Mouse (Mus musculus) mesoderm, embryonic 11.5 days (tissue): ENCODE data around the gene Tdrkh.

Experiments used
- DNase-seq: peaks from one replicate; pipeline ENCODE4 v3.0.0-alpha.2; 2012; ENCODE audit warnings: low read depth, low spot score

Gene Tdrkh

GRCm38 (mm10) chr3:94413031-94413679 is at the start of gene Tdrkh:
Gene Tdrkh, plus strand, starts transcription at chr3:94413273.
- peak; percentile 97 for DNase-seq

DNA sequence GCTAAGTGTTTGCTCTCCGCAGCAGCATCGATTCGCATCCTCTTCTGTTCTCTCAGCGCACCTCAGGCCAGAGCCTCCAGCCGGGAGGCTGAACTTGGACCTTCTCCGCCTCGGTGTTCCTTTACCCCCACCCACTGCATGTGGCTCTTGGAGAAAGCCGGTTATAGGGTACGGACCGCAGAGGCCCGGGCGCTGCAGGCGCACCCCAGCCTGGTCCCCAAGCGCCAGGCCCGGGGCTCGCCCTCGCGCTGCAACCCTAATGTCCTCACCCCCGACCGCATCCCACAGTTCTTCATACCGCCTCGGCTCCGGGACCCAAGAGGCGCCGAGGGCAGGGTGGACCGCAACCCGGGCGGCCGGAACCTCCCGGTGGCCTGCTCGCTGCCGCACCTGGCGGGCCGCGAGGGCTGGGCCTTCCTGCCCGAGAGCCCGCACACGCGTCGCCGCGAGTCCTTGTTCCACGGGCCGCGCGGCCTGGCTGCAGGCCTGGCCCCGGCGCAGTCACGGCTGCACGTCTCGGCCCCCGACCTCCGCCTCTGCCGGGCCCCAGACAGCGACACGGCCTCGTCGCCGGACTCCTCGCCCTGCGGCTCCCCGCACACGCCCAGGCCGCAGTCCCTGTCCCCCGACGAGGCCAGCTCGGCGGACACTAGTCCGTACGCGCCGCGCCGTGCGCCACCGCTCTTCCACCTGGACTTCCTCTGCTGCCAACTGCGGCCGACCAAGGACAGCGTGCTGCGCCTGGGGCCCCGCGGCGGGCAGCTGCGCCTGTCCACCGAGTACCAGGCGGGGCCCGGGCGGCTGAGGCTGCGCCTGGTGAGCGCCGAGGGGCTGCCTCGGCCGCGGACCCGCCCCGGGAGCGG is 49.6 kb upstream of the Tdrkh start:
- DNase-seq = peak; percentile 61

DNA sequence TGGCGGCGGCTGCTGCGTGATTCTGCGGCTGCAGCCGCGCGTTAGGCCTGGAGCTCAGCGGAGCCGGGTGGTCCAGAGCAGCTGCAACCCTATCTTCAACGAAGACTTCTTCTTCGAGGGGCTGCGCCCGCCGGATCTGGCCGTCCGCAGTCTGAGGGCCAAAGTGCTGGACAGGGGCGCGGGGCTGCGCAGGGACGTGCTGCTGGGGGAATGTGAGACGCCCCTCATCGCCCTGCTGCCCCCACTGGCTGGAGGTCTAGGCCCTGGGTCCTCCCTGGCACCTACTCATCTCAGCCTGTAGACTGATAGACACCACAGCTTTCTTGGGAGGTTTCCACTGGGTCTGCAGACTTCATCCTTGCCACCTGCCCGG is 48.9 kb upstream of the Tdrkh start:
- DNase-seq = no peak

DNA sequence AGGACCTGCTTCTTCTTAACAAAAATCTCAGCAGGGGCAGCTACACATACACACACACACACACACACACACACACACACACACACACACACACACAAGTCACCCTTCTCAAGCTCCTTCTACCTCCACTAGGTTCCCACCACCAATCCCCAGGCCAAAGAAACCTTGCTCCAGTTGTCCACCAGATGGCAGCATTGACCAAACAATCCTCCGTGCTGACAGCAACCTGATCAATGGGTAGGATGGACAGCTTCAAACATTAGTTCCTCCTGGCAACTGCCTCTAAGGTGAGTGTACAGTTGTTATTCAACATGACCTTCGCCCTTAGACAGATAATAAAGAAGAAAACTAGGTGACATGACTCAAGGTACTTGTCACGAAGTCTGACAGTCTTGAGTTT is 46.3 kb upstream of the Tdrkh start:
- DNase-seq = peak; percentile 90

DNA sequence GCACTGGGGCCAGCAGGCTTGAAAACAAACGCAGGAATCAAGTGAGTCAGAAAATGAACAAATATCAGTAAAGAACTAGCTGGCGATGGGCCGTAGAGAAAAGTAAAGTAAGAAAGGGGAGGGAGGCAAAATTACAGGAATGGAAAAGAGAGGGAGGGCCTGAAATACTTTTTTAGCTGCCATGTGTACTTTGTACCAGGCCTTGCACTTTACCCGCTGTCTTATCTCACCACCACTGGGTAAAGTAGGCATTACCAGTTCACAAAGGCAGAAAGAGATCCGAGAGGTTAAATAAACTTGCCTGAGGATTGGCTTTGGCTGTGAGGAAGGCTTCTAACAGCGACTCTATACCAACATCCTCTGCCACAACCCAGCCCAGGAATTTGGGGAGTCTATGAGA is 45.6 kb upstream of the Tdrkh start:
- DNase-seq = no peak

- no peak for DNase-seq
Observed at GRCm38 (mm10) chr3:94368631-94369030, 44.4 kb upstream of the Tdrkh start.

GRCm38 (mm10) chr3:94369709-94370108 is 43.4 kb upstream of the Tdrkh start:
- DNase-seq = no peak

- no peak for DNase-seq
Observed at GRCm38 (mm10) chr3:94371637-94372036, 41.4 kb upstream of the Tdrkh start.

DNA sequence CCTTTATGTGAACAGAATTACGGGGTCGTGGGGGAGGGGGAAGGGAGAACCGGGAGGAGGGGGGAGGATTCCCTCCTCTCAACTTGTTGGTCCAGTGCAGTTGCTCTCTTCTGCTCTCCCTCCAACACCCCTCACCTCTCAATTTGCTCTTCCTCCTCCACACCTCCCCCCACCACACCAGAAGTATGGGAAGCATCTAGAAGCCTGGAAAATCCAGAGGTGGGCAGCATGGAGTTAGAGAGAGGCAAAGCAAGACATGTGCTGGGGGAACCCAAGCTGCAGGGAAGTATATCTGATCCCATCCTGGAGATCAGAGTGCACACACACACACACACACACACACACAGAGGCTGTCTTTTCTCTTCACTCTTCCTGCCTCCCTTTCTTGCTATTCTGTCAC is 41.0 kb upstream of the Tdrkh start:
- DNase-seq = no peak

DNA sequence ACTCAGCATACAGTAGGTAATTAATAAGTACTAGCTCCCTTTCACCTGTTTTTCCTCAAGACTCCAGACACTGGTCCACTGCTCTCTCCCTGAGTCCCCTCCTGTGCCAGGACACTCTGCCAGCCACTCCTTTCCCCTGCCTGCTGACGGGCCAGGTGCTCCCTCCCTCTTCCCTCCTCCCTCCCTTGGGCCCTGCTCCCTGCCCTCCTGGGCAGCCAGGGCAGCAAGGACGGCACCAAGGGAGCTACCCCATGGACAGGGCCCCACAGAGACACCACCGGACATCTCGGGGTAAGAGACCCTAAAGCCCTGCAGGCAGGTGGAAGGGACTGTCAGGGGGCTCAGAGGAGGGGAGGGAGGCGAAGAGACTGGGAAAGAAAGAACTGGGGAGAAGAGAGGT is 40.4 kb upstream of the Tdrkh start, which contains the start of gene Rorc:
Rorc (plus strand) TSS at position 154 of the 400 bp plus-strand sequence.
- DNase-seq = no peak

DNA sequence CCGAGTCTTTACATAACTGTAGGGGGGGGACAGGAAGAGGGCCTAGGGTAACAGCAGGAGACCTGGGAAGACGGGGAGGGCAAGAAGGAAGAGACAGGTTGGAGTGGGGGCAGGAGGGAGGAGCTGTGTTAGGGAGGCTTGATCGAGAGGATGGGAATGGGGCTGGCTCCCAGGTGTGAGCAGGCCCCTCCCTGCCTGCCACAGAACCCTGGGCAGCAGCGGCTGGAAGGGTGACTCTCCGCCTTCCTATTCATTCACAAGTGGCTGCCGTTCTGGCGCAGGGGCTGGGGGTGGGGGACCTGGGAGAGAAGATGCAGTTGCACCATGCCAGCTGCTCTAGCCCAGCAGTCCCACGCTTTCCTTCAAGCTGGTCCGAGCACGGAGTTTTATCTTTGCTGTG is 40.0 kb upstream of the Tdrkh start:
- no peak for DNase-seq

DNA sequence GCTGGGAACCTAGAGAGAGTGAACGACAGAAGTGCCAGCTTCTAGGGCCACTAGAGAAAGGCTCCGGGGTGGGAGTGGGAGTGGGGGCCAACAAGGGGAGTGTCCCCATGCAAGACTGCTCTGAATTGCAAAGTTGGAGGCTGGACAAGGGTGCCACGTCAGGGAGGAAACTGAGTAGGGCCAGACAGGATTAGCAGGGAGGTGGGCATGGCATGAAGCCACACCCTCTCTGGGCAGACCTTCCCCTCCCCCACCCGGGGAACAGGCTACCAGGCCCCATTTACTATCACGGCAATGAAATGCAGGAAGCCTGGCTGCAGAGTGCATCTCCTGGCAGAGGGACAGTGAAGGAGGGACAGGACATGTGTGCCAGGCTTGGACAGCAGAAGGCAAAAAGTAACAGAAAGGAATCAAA is 39.5 kb upstream of the Tdrkh start:
- no peak for DNase-seq

DNA sequence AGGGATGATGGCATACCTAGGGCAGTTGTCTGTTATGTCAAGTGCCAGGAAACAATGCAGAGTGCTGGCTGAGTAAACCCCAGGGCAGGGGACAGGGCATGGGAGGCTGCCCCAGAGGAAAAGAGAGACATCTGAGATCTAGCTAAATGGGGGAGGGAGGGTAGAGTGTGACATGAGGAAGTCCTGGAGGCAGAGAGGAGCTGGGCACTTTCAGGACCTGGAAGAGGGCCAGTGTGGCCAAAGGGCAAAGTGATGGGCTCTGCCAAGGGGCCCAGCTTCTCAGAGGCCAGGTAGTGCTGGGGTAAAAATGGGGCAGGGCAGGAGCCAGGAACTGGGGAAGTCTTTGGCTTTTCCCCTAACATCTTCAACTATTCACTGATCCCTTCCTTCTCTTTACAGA is 38.4 kb upstream of the Tdrkh start:
- no peak for DNase-seq

DNA sequence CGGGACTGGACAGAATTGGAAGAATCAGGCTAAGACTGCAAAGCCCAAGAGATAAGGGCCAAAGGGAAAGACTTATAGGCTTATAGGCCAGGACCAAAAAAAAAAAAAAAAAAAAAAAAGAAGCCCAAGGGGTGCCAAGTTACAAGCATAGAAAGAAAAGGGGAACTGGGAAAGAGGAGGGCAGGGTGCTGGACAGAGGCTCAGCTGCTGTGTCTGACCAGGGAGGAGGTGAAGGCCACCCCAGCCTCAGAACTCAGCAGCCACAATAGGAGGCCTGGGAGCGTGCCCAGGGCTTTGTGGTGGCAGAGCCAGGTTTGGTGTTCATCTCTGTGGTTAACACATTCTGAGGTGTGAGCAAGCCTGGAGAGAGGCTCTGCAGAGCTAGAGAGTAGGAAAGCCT is 37.9 kb upstream of the Tdrkh start:
- no peak for DNase-seq

DNA sequence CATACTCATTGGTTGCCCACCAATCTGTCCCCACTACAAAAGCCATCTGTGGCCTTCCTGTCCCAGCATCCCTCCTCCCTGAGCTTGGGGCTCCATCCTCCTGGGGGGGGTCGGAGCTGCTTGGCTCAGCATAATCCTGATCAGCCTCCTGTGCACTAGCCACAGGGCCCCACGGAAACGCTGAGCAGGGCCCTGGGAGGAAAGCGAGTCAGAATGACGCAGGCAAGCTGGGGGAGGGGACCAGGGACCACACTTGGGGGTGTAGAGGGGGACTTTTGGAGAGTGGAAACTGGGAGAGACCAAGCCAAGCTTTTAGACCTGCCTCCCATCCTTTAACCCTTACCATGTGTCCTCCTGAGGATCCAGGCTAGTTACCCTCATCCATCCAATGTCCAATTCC is 37.2 kb upstream of the Tdrkh start:
- DNase-seq = no peak

DNA sequence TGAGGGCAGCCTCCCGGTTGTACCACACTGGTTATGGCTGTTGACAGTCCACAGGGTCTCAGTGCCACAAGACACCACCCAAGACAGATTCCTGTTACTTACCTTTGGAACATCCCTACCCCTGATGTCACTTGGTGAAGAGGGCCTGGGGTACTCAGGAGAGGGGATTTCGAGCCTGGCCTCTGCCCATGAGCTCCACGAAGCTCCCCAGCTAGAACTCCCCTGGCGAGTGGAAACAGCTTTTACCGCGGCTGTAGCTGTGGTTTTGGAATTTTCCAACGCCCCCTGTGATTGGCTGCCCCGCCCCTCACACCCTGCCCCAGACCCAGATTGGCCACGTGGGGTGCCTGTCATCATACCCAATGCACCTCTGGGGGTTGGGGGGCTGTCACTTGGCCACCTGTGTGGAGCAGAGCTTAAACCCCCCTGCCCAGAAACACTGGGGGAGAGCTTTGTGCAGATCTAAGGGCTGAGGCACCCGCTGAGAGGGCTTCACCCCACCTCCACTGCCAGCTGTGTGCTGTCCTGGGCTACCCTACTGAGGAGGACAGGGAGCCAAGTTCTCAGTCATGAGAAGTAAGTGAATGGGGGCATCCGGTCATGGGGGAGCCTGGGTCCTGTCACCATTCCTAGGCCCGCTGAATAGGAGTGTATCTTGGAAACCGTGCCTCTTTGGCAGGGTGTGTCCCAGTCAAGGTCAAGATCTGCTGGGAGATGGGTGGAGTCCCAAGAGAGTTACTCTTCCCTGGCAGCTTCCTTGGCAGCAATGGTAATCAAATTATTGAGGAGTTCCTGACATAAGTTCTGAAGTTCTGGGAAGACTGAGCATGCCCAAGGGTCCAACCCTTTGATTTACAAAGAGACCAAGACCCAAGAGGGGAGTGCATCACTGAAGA is 35.8 kb upstream of the Tdrkh start:
- no peak for DNase-seq

DNA sequence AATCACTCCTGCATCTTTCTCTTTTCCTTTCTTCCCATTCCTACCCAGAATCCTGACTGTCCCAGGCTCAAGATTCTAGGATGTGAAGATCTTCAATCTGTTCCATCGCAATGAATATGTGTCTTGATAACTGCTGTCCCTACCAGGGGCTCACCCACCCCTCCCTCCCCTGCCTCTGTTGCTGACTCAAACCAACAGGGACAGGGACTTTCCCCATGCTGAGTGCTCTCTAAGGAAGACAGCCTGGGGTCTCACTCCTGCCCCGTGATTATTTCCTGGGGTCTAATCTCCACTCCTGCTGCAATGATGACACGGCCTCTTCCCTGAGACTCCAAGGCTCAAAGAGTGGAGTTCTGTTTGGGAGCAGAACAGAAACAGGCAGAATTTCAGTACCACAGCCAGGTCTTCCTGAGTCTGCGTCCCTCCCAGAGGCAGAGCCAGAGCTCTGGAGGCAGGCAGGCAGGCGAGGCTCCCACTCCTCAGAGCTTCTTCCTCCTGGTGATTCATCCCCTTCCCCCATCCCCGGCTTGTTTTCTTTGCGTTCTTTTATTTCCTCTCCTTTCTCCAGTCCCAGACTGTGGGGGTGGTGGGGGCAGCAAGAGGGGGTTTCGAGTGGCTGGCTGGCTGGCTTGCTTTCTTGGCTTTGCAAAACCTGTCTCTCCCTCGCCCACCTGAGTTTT is 33.1 kb upstream of the Tdrkh start:
- DNase-seq = no peak

DNA sequence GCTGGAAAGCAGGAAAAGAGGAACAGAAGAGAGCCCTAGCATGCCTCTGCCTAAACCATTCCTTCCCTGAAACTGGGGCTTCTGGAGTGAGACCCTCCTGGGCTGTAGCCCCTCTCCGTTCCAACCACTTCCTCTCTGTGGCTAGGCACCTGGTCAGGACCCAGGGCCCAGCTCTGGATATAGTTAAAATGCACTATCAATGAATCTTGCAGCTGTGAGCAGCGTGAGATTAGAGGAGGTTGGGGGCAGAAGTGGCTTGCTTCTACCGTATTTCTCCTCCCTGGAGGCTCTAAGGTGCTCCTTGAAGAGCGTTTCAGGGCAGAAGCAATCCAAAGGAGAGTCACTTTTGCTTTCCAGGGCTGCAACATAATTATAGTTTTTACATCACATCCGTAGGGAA is 30.8 kb upstream of the Tdrkh start:
- no peak for DNase-seq

GRCm38 (mm10) chr3:94383476-94383875 is 29.6 kb upstream of the Tdrkh start:
- DNase-seq = no peak

- DNase-seq = no peak
Observed at GRCm38 (mm10) chr3:94386671-94387070, 26.4 kb upstream of the Tdrkh start.

DNA sequence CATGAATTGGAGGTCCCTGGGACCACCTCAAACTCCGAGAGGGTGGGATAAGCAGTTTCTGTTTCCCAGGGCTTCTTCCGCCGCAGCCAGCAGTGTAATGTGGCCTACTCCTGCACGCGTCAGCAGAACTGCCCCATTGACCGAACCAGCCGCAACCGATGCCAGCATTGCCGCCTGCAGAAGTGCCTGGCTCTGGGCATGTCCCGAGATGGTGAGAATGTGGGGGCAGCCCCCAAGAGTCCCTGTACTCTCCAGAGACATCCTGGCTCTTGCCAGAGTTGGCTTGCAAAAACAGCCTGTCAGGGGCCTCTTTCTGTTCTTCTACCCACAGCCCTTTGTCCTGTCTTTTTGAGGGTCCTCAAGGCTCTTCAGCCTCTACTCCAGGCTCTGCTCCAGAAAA is 25.7 kb upstream of the Tdrkh start:
- DNase-seq = no peak

- no peak for DNase-seq
Observed at GRCm38 (mm10) chr3:94388047-94388446, 25.0 kb upstream of the Tdrkh start.
